Mouse (Mus musculus) kidney, adult 2 months (tissue): ENCODE measurements around the gene Zbtb2.

Source experiments
- CTCF ChIP-seq: fragments of 200-500 bp; conservative IDR thresholded peaks from 2 replicates; pipeline ENCODE4 v1.5.1; 2011; ENCODE audit warnings: low read depth, mild to moderate bottlenecking, control low read depth, low read length, moderate library complexity, mixed read lengths; ENCODE audit not compliant: insufficient read depth, insufficient read length
- POLR2A ChIP-seq: fragments of 200-500 bp; IDR thresholded peaks from one replicate; pipeline ENCODE4 v1.6.1; 2011; ENCODE audit warnings: low read depth, low read length, control low read depth

GRCm38 (mm10) chr10:4338863-4339461 is 48.9 kb downstream of the Zbtb2 start:
- TF ChIP-seq CTCF (no peak), POLR2A (no peak)
